Comparison of ENCODE assay signal across 21 mouse cellular contexts in genomic region chr1:191999022-191999421, GRCm38 (mm10). TPM values are rescaled to one million over a fixed set of nuclear protein-coding genes. Genes with fewer than 3 reads are reported as not detected.
DNase-seq lines count a peak whose midpoint lies in the region; ATAC-seq and TF ChIP-seq lines count a peak whose summit lies in the region.
"Had no signal": no experiment of that assay in that cellular context is flagged by ENCODE, and none has a peak within 500 bp of the region (broad histone marks: within the 10 kb centered on the region; RNA-seq: fewer than 3 reads in every experiment).

No protein-coding gene starts in this region.

- no peaks in the 10 kb centered on the region for H3K27me3 ChIP-seq in liver, adult 2 months (ENCODE audit: control insufficient read depth, insufficient read depth, low read length)
- no peaks in the 10 kb centered on the region for H3K27me3 ChIP-seq in liver, embryonic 11.5 days (replicated peaks; ENCODE audit: control insufficient read depth, insufficient read depth, low read length)
- H3K27me3 ChIP-seq in intestine, postnatal 0 days (replicated peaks; ENCODE audit: control insufficient read depth, insufficient read depth, low read length), result no peaks in the 10 kb centered on the region
- H3K27me3 ChIP-seq: forebrain, embryonic 13.5 days; hindbrain, embryonic 15.5 days had no signal

- peaks cover 5% of the 10 kb centered on the region; the same call in 1 of the 2 replicates for H3K4me1 ChIP-seq in liver, adult 2 months (ENCODE audit: control insufficient read depth, insufficient read depth, low read length)
- peaks cover 9% of the 10 kb centered on the region for H3K4me1 ChIP-seq in liver, embryonic 11.5 days (replicated peaks; ENCODE audit: control insufficient read depth, insufficient read depth, low read length)
- H3K4me1 ChIP-seq in intestine, postnatal 0 days (replicated peaks; ENCODE audit: control insufficient read depth, insufficient read depth, low read length), result no peaks in the 10 kb centered on the region
- H3K4me1 ChIP-seq: forebrain, embryonic 13.5 days; hindbrain, embryonic 15.5 days; limb, embryonic 10.5 days; midbrain, embryonic 10.5 days had no signal

- TF ChIP-seq CTCF in liver, adult 2 months (IDR thresholded peaks at IDR 0.05; ENCODE audit: low read depth, low read length), result no peak
- no peak for TF ChIP-seq CTCF in intestine, postnatal 0 days (IDR thresholded peaks at IDR 0.05; ENCODE audit: low read depth)

- DNase-seq in liver, adult 2 months (ENCODE audit: extremely low read depth, low read depth, low spot score), result peak; percentile 51
- DNase-seq in liver, embryonic 11.5 days (ENCODE audit: low spot score), result no peak
- peak; percentile 45 for DNase-seq in ES-CJ7 (ENCODE audit: low read depth, low spot score)
- no peak for DNase-seq in kidney, adult 11 months
- DNase-seq in kidney, postnatal 10 days, result no peak
- no peak for DNase-seq in frontal cortex, postnatal 36 days (ENCODE audit: low spot score in 2 of 2)
- DNase-seq: adrenal gland, adult 8-10 months; cerebellum, adult 11 months; cerebellum, postnatal 14 days; heart, postnatal 36 days; kidney, adult 9 months; lung, postnatal 10 days; thymus, postnatal 36 days had no signal

- no peak overlapping the region for H3K4me2 ChIP-seq in liver, embryonic 11.5 days
- H3K4me2 ChIP-seq in intestine, postnatal 0 days (replicated peaks; ENCODE audit: low read depth), result no peak overlapping the region
- H3K4me2 ChIP-seq: forebrain, embryonic 13.5 days; heart, embryonic 11.5 days; hindbrain, embryonic 15.5 days had no signal

- no peaks in the 10 kb centered on the region for H3K79me2 ChIP-seq in liver, adult 2 months (ENCODE audit: control insufficient read depth, insufficient read depth, low read length)

- ATAC-seq in liver, embryonic 11.5 days (replicated peaks; ENCODE audit: low FRiP score), result no peak; the same call in 1 of the 2 replicates
- ATAC-seq in intestine, postnatal 0 days, result 0 out of 2 replicates have a peak, but pooled peaks have one; percentile 33
- ATAC-seq: forebrain, embryonic 13.5 days had no signal

- peaks cover 7% of the 10 kb centered on the region for H3K36me3 ChIP-seq in liver, adult 2 months (ENCODE audit: control insufficient read depth, insufficient read depth, low read length)
- no peaks in the 10 kb centered on the region; the same call in 1 of the 2 replicates for H3K36me3 ChIP-seq in liver, embryonic 11.5 days (ENCODE audit: control insufficient read depth, insufficient read depth, low read length)
- peaks cover 43% of the 10 kb centered on the region for H3K36me3 ChIP-seq in intestine, postnatal 0 days (ENCODE audit: control insufficient read depth, insufficient read depth)
- H3K36me3 ChIP-seq: hindbrain, embryonic 15.5 days; midbrain, embryonic 10.5 days had no signal

- no peak overlapping the region for H3K27ac ChIP-seq in liver, adult 2 months (replicated peaks; ENCODE audit: insufficient read depth, low read depth, low read length)
- no peak overlapping the region for H3K27ac ChIP-seq in liver, embryonic 11.5 days (ENCODE audit: low read depth, low read length)
- H3K27ac ChIP-seq in intestine, postnatal 0 days (ENCODE audit: low read depth, low read length), result no peak overlapping the region
- H3K27ac ChIP-seq: forebrain, embryonic 13.5 days; hindbrain, embryonic 15.5 days; limb, embryonic 10.5 days; liver, embryonic 14.5 days; midbrain, embryonic 10.5 days had no signal

- TF ChIP-seq POLR2A in liver, adult 2 months (IDR thresholded peaks at IDR 0.05; ENCODE audit: extremely low read depth, insufficient read depth, low read length), result no peak

- H3K9ac ChIP-seq in liver, adult 2 months (ENCODE audit: low read depth, low read length), result no peak overlapping the region
- no peak overlapping the region for H3K9ac ChIP-seq in liver, embryonic 11.5 days (ENCODE audit: low read depth, low read length)
- no peak overlapping the region for H3K9ac ChIP-seq in intestine, postnatal 0 days (ENCODE audit: low read depth, low read length)
- H3K9ac ChIP-seq: forebrain, embryonic 13.5 days; hindbrain, embryonic 15.5 days; liver, embryonic 14.5 days had no signal

- H3K4me3 ChIP-seq in liver, adult 2 months (ENCODE audit: insufficient read depth, low read depth, low read length), result no peak overlapping the region
- H3K4me3 ChIP-seq in liver, embryonic 11.5 days (ENCODE audit: low read depth, low read length), result no peak overlapping the region
- no peak overlapping the region for H3K4me3 ChIP-seq in intestine, postnatal 0 days (ENCODE audit: low read depth, low read length)
- H3K4me3 ChIP-seq: forebrain, embryonic 13.5 days; hindbrain, embryonic 15.5 days; limb, embryonic 10.5 days; midbrain, embryonic 10.5 days had no signal

- H3K9me3 ChIP-seq in liver, embryonic 11.5 days (ENCODE audit: control insufficient read depth, low read length), result no peaks in the 10 kb centered on the region
- H3K9me3 ChIP-seq in intestine, postnatal 0 days (ENCODE audit: control insufficient read depth), result no peaks in the 10 kb centered on the region
- H3K9me3 ChIP-seq: forebrain, embryonic 13.5 days; hindbrain, embryonic 15.5 days; limb, embryonic 10.5 days; midbrain, embryonic 10.5 days had no signal

RNA-seq across cellular contexts. Expression of gene Rd3, which starts 21.9 kb away (rescaled TPM):
- 0.46 and 0.54 TPM in 2 replicates for total RNA-seq in liver, adult 2 months (2014; rRNA removed)
- 1.2 and 1.6 TPM in 2 replicates for polyA plus RNA-seq in liver, adult 2 months (2012; rRNA removed)
- 0.21 TPM in 1 of 2 replicates, not detected in the other for polyA plus RNA-seq in liver, embryonic 11.5 days (2014; fragmentation: Nextera tagmentation; extraction: Ambion mirVana)
- 0.08 and 0.10 TPM in 2 replicates for polyA plus RNA-seq in intestine, postnatal 0 days (2015; fragmentation: Nextera tagmentation; extraction: Ambion mirVana)
- total RNA-seq: gastrocnemius, postnatal 4 days had no signal

Comparison
In these comparisons a context has a peak if more than half of its experiments do, and no peak if none do; other contexts are left out.
1. DNase-seq: peak in liver, adult 2 months (single experiment) and ES-CJ7 (single experiment); none in liver, embryonic 11.5 days (single experiment), kidney, adult 11 months (single experiment), kidney, postnatal 10 days (single experiment) and frontal cortex, postnatal 36 days (0 of 2).